Mouse (Mus musculus): Measurements from ENCODE around the gene Ncf2.
"Not testable (repeated sequence)": the region's sequence is repeated elsewhere in the genome, so short reads cannot be mapped to it uniquely, and the experiment has no call there.

Ncf2 gene

GRCm38 (mm10) chr1:152799897-152800296, at the start of gene Ncf2:
TSS of gene Ncf2 (plus strand) at chr1:152800194.
- no peak for ATAC-seq (ENCODE audit: insufficient number of reproducible peaks, low FRiP score, low TSS enrichment)

- no peak for ATAC-seq (ENCODE audit: insufficient number of reproducible peaks, low FRiP score, low TSS enrichment)
These were observed 49.6 kb upstream of the Ncf2 start, which contains the start of gene Apobec4 for GRCm38 (mm10) chr1:152750312-152750965. TSS of gene Apobec4 (plus strand) at chr1:152750551.

GRCm38 (mm10) chr1:152761791-152762190, 38.2 kb upstream of the Ncf2 start:
- ATAC-seq (ENCODE audit: insufficient number of reproducible peaks, low FRiP score, low TSS enrichment): no peak

- peak; percentile 95 for ATAC-seq (ENCODE audit: insufficient number of reproducible peaks, low FRiP score, low TSS enrichment)
These were observed 33.8 kb upstream of the Ncf2 start, which contains the start of the genes Rgl1 and Arpc5 for GRCm38 (mm10) chr1:152766032-152766772. TSS of gene Rgl1 (minus strand) at chr1:152766351. TSS of gene Arpc5 (plus strand) at chr1:152766542.

GRCm38 (mm10) chr1:152766804-152767748, 32.9 kb upstream of the Ncf2 start:
- ATAC-seq (ENCODE audit: insufficient number of reproducible peaks, low FRiP score, low TSS enrichment): peak; percentile 39

GRCm38 (mm10) chr1:152767749-152768488, 32.1 kb upstream of the Ncf2 start:
- peak; percentile 64 for ATAC-seq (ENCODE audit: insufficient number of reproducible peaks, low FRiP score, low TSS enrichment)

- ATAC-seq (ENCODE audit: insufficient number of reproducible peaks, low FRiP score, low TSS enrichment): no peak
These were observed 29.0 kb upstream of the Ncf2 start for GRCm38 (mm10) chr1:152771016-152771415.

GRCm38 (mm10) chr1:152774601-152775000, 25.4 kb upstream of the Ncf2 start:
- not testable (repeated sequence) for ATAC-seq (ENCODE audit: insufficient number of reproducible peaks, low FRiP score, low TSS enrichment)

GRCm38 (mm10) chr1:152779071-152779737, 20.8 kb upstream of the Ncf2 start:
- ATAC-seq (ENCODE audit: insufficient number of reproducible peaks, low FRiP score, low TSS enrichment): peak; percentile 74

GRCm38 (mm10) chr1:152784620-152785019, 15.4 kb upstream of the Ncf2 start:
- ATAC-seq (ENCODE audit: insufficient number of reproducible peaks, low FRiP score, low TSS enrichment): no peak

- ATAC-seq (ENCODE audit: insufficient number of reproducible peaks, low FRiP score, low TSS enrichment): not testable (repeated sequence)
These were observed 14.5 kb upstream of the Ncf2 start for GRCm38 (mm10) chr1:152785446-152785845.

- no peak for ATAC-seq (ENCODE audit: insufficient number of reproducible peaks, low FRiP score, low TSS enrichment)
These were observed 13.0 kb upstream of the Ncf2 start for GRCm38 (mm10) chr1:152786953-152787352.

GRCm38 (mm10) chr1:152788121-152788660, 11.8 kb upstream of the Ncf2 start:
- ATAC-seq (ENCODE audit: insufficient number of reproducible peaks, low FRiP score, low TSS enrichment): no peak

GRCm38 (mm10) chr1:152790254-152790653, 9.7 kb upstream of the Ncf2 start:
- no peak for ATAC-seq (ENCODE audit: insufficient number of reproducible peaks, low FRiP score, low TSS enrichment)

GRCm38 (mm10) chr1:152790821-152791220, 9.2 kb upstream of the Ncf2 start:
- no peak for ATAC-seq (ENCODE audit: insufficient number of reproducible peaks, low FRiP score, low TSS enrichment)

GRCm38 (mm10) chr1:152791269-152791668, 8.7 kb upstream of the Ncf2 start:
- ATAC-seq (ENCODE audit: insufficient number of reproducible peaks, low FRiP score, low TSS enrichment): no peak

- ATAC-seq (ENCODE audit: insufficient number of reproducible peaks, low FRiP score, low TSS enrichment): no peak
These were observed 7.1 kb upstream of the Ncf2 start for GRCm38 (mm10) chr1:152792736-152793494.

- no peak for ATAC-seq (ENCODE audit: insufficient number of reproducible peaks, low FRiP score, low TSS enrichment)
These were observed 6.4 kb upstream of the Ncf2 start for GRCm38 (mm10) chr1:152793495-152794130.

Measured in cerebellum, adult (tissue).